Mouse (Mus musculus) cerebellum, adult 9-11 months (tissue): ENCODE data around the gene Dok1.
A peak's percentile ranks its signal among the peaks of the same experiment; 100 is the strongest.

Experiments
- DNase-seq: peaks from one replicate; pipeline ENCODE4 v3.0.0; 2022

Dok1 gene

DNA sequence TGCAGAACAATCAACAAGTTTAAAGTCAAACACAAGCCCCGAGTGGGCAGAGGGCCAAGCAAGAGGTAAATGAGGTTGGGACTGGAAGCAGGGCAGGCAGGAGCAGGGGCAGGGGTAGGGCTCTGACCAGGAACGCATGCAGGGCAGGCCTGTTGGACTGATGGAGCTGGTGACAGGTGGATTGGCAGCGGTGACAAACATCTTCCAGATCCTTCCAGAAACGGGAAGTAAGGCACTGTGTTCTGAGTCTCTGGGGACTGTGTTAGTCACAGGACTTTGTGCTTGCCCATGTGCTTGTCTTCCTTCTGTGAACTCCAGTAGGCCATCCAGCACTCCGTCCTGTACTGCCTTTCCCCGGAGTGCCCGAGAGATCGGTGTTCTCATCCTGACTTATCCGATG lies 11.5 kb upstream of the Dok1 start:
- no peak for DNase-seq

DNA sequence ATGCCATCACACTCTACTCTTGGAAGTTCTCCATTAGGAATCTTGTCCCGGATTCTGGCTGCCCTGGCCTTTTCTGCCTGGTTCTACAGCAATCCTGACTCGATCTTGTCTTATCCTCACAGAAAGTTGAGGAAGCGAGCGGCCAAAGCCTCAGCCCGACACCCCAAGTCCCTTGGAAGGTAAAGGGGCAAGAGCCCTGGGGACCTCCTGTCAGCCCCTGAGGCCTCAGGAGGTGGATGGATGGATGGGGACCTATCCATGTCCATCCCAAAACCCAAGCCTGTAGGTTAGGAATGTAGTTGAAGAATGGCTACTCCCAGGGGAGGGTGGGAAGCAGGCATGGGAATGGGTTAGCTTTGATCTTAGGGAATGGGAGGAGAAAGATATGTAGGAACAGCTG lies 10.7 kb upstream of the Dok1 start:
- no peak for DNase-seq

DNA sequence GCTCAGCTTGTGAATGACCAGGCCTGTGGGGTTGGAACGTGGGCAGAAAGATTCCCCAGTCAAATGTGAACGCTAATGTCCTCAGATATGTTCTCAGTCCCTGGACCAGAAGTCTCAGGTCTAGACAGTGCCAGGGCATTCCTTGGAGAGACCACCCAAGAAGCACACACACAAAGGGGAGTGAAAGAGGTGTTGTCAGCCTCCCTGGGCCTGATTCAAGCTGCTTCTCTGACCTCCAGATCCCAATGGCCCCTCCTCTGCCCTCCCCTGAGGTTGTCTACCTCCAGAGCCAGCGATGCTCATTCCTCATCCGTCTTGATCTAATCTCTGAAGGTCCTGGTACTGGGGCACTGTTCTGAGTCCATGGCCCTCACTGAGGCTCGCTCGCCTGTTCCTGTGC lies 10.3 kb upstream of the Dok1 start:
- DNase-seq = no peak

DNA sequence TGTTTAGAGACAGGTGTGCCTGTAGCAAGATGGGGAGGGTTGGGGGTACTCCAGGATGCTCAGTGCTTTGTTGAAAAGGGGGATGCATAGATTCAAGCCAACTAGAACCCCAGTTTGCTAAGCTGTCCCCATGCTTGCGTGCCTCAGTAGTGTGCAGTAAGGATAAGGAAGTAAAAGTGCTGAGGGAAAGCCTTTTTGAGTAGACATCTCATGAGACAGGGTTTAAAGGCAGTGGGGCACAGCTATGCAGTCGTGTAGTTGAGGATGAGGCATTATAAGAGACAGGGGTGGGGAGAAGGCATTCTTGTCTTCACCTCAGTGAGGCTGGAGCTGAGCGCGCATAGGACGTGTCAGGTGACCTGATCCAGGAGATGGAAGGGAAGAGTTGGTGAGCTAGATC lies 7.3 kb upstream of the Dok1 start:
- DNase-seq = no peak

DNA sequence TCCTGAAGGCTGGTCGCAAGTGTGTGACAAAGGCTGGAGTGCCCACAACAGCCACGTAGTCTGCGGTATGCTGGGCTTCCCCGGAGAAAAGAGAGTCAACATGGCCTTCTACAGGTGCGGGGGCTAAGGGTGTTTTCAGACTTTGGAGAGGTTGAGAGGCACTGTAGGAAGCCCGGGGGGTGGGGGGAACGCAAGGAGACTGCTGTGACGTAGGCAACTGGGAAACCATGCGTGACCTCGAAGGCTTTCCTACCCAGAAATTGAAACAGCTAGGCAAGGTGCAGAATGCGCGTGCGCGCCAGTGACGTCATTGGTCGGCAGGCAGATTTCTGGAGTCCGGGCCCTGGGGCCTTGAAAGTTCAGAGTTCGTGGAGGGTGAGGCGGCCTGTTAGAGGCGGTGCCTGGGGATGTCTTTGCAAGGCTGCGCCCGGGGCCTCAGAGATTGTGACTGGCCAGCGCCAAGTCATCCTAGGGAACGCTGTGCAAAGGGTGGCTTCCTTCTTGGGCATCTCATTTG lies 5.3 kb upstream of the Dok1 start:
- peak; percentile 85 for DNase-seq

DNA sequence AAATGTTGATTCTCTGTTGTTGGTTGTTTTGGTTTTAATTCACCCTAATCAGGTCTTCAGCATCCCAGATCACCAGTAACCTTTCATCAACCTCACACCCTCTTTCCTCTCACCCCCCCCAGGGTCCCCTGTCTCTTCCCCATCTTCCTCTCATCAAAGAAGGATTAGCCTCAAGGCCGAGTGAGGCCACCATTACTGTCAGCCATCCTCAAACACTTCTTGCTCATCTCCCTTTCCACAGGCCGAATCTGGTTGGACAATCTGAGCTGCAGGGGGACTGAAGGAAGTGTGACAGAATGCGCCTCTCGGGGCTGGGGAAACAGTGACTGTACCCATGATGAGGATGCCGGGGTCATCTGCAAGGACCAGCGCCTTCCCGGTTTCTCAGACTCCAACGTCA lies 3.9 kb upstream of the Dok1 start:
- DNase-seq = no peak

DNA sequence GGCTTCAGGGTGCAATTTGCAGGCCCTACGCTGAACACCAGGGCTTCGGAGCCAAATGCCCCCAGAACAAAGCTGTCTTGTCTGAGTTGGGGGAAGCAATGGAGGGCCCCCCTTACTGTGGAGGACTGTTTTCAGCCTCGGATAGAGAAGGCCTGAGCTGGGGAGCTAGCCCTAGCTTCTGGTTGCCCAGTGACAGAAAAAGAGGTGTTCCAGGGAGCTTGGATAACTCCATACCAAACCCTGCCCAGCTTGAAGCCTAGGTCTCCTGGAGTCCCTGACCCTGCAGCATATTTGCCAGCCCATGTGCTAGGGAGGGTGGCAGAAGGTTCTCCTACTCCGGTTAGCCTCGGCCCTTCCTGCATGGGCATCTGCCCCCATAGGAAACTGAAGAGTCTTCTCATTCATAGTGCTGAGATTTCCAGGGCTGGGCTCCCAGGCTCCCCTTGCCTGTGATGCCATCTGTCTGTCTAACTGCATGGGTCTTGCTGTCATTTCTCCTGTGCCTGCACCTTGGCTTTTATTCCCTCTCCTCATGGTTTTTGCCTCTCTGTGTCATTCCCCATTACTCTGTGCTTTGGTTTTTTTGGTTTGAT lies 1.3 kb upstream of the Dok1 start:
- no peak for DNase-seq

DNA sequence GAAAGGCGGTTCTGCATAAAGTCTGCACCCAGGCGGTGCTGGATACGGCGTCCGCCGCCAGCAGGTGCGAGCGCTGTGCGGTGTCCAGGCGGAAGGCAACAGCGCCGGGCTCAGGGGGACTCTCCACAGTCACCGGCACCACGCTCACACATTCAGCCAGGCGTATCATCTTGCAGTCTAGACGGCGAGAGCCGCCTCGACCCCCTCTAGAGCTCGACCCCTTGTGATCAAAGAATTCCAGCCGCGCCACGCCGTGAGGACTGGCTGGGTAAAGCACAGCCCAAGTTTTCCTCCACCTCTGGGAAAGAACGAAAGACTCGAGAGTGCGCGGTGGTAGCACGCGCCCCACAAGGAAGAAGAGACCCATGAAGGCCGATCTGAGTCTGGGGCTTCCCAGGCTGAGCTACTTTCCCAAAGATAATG lies 491 bp downstream of the Dok1 start:
- DNase-seq = no peak

DNA sequence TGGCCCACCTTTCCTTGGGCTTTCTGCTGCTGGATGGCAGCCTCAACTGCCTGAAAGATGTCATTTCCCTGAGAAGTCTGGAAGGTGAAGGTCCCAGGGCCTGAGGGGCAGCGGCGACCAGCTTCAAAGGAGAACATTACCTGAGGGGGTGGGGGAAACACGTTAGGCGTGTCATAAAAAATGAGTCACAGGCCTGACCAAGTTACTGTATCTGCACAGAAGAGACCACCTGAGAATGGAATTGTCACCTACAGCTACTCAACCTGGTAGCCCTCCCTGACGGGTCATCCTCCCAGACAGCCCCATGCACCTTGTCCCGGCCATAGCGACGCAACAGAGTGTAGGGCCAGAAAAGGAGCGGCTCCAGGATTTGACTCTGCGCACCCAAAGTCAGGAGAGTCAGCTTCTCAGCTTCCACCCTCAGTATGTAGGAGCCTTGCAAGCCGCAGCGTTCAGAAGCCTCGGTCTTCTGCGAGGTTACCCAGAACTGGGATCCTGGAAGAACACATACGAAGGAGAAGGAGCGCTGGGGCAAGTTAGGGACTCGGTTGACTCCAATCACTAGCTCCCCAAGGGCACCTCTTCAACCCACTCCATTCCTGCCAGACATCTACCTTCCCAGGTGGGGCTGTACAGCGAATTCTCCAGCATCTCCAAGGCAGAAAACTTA lies 1.2 kb downstream of the Dok1 start:
- no peak for DNase-seq

DNA sequence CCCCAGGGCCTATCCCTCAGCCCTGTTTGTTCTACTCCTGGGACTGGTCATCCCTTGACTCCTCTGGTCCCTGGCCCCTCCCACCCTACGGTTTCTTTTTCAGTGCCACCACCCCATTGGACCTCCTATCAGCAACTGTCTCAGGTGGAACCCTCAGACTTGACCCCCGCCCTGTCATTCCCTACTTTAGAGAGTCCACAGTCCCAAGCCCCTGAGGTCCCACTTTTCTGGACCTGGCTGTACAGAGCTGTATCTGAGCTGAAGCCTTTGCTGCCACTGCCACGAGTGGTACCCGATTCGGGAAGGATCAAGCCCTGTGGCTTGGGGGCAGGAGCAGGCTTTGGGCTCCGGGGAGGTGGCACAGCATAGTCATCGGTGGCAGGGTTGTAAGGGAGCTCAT lies 2.2 kb downstream of the Dok1 start:
- no peak for DNase-seq

DNA sequence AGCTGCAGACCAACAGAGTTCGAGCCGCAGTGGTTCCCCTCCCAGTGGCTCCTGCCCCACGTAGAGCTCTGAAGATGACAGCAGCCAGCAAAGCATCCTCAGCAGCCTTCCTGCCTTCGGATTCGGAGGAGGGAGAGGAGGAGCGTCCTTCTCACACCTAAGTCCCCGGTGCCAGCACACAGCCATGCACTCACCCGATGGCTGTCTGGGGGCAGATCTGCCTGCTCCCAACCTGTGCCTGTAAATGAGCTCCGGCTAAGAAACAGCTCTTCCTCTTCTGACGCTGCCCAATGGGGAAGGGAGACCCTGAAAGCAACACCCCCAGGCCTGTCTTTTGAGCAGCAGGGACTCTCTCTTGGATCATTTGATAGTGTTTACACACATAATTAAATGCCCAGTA lies 3.5 kb downstream of the Dok1 start:
- no peak for DNase-seq

DNA sequence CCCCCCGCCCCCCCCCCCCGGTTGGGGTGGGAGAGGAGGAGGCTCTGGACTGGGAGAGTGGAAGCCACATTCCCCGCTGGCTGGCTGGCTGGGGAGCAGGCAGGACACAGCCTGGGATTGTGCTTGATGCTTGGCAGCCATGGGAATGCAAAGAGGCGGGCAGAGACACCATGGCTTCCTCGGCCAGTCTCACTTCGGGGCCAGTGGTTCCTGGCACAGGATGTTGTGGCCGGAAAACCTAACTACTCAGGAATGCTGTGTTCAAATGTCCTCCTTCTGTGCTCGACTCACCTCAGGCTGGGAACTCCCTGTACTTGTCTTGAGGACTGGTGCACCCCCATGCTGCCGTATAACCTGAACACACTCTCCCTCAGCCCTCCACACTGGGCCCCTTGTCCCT lies 5.6 kb downstream of the Dok1 start:
- DNase-seq = no peak

DNA sequence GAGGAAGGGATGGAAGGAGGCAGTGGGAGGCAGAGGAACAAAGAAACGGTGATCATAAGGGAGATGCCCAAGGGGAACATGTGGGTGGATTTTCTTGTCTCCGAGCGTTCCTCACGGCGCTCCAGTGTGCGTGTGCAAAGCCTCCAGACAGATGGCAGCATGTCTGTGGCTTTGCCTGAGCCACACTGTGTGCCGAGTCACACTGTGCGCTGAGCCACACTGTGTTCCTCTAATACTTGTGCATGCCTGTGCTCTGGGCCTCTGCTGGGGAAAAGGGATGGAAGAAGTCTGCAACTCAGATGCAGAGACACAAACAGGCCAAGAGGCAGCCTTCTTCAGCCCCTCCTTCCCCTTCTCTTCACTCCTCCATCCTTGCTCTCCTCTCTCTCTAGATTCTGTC lies 6.0 kb downstream of the Dok1 start:
- no peak for DNase-seq

DNA sequence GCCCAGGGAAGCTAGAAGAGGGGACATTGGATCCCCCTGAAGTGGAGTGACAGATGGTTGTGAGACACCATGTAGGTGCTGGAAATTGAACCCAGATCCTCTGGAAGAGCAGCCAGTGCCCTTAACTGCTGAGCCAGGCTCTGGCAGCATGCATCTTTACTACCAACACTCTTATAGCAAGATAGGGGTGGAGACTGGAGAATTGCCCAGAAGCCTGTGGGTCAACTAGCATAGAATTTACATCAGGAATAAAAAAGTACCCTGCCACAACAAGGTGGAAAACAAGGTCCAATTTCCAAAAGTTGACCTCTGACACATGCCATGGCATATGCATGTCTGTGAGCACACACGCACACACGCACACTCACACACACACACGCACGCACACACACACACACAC lies 8.1 kb downstream of the Dok1 start:
- DNase-seq = no peak

DNA sequence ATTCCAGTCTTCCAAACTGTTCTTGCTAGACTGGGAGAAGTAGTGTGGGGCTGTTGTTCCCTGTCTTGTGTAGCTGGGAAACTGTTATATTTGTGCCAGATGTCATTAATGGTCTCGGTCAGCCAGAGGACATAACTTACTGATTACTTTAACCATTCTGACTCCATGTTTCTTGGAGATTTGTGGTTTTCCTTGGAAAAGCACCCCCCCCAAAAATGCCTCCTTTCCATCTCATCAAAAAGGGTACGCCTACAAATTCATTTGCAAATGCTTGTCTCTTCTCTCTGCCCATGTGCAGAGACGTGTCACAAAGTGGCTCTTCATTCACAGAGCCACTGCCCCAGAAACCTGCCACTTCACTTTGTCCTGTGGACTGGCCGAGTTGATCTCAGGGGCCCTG lies 8.8 kb downstream of the Dok1 start:
- no peak for DNase-seq

DNA sequence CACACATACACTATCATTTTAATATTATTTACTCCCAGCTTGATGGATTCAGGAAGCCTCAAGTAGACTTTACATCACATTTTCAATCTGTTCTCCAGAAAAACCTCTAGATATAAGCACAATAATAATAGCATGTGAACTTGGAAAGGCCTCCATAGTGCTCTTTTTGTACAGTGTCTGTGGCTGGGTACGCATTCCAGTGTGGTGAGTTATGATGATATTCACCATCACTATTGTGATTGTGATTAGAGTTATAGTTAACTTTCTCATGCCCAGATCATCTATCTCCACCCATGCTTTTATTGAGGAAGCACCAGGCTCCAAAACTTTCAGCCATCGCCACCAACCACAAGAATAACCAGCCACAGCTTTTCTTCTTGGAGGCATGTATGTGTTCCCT lies 9.5 kb downstream of the Dok1 start:
- DNase-seq = no peak

DNA sequence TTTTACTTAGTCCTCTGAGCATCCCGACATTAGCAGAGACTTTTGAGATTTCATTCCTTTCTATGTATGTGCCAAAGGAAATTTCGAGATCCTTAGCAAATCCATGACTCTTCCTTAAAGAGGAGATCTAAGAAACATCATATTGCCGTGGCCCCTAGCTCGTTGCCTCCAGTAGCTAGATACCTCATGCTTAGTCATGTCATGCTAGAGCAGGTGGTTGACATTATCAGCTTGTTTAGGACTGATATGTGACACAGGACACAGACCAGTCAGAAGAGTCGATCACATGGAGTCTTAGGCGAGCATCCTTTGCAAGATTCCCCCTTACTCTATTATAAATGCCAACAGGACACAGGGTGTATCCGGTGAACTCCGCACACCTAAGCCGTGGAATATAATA lies 10.3 kb downstream of the Dok1 start:
- DNase-seq = no peak

DNA sequence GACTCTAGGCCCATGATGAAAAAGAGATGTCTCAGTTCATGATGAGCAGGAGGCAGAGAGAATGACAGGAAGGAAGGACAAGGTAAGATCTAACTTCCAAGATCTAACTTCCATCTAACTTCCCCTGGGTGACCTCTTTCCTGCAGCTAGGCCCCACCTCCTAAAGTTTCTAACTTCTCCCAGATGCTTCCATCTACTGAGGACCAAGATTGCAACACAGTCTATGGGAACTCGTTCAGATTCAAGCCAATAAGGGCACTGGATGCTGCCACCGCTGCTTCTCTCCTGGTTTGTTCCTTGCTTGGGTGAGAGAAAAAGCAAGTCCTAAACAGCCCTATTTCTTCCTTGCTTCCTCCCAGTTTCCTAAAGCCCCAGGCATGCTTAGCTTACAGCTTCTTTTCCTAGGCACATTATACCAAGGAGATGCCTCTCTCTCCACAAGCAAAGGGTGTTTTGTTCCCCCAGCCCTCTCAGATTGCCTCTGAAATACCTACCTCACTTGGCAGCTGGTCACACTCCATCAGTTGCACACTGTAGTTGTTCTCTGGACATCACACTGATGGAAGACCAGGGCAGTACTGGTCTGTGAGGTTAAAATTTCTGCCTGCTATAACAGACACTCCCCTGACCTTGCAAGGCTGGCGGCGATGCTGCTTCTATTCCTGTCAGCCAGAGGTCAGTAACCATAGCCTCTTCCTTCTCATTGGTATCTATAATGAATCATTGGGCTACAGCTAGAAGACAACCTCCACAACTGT lies 12.3 kb downstream of the Dok1 start:
- DNase-seq = no peak

DNA sequence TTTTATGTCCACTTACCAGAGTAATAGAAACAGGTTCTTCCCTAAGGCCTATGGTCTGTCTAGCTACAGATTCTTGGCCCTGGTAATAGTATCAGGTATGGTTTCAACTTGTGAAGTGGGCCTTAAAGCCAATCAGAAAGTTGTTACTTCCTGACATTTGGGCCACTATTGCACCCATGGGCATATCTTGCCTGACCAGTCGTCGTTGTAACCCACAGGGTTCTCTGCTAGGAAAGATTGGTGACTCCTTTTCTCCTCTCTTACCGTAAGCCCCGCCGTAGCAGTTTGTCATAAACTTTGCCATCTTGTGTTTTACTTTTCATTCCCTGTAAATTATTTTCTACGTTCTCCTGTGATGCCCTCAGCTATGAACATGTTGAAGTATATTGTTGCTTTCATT lies 13.2 kb downstream of the Dok1 start:
- DNase-seq = no peak

DNA sequence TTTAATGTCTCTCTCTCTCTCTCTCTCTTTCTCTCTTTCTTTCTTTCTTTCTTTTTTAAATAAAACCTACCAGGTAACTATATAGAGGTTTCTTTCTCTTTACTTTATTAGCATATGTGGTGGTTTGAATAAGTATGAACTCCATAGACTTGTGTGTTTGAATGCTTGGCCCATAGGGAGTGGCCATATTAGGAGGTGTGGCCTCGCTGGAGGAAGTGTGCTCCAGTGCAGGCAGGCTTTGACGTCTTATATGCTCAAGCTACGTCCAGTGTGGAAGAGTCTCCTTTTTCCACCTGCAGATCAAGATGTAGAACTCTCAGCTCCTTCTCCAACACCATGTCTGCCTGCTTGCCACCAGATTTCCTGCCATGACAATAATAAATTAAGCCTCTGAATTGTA lies 14.2 kb downstream of the Dok1 start:
- DNase-seq = no peak

DNA sequence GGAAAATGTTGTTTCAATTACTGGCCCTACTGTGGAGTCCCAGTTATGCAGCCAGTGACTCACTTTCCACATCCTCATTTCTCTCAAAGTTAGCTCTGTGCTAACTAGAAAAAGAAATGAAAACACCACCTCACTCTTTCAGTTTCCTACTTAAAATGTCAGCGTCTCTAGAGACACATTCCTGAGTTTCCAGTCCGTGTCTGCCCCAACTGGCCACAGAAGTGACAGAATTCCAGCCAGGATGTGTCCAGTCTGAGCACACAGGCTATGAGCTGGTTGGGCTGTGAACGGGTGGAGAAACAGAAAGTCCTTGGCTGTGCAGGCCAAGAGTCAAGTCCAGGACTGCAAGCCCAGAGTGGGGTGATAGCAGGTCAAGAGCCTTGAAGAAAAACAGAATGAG lies 16.1 kb downstream of the Dok1 start:
- DNase-seq = no peak

DNA sequence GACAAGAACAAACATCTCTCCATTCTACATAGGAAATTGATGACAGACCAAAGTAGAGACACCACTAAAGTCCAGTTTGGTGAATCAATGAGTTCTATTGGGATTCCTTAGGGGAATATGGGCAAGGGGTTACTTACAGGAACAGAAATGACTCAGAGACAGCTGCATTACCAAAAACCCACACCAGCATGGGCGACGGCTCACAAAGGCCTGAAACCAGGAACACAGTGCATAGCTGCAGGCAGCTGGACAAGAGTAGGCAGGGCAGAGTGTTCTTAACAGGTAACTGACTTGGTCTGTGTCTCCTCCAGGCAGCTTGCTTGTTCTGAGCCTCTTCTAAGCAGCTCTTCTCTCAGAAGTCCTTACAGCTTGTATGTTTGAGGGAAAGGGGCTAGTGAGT lies 17.5 kb downstream of the Dok1 start:
- no peak for DNase-seq

DNA sequence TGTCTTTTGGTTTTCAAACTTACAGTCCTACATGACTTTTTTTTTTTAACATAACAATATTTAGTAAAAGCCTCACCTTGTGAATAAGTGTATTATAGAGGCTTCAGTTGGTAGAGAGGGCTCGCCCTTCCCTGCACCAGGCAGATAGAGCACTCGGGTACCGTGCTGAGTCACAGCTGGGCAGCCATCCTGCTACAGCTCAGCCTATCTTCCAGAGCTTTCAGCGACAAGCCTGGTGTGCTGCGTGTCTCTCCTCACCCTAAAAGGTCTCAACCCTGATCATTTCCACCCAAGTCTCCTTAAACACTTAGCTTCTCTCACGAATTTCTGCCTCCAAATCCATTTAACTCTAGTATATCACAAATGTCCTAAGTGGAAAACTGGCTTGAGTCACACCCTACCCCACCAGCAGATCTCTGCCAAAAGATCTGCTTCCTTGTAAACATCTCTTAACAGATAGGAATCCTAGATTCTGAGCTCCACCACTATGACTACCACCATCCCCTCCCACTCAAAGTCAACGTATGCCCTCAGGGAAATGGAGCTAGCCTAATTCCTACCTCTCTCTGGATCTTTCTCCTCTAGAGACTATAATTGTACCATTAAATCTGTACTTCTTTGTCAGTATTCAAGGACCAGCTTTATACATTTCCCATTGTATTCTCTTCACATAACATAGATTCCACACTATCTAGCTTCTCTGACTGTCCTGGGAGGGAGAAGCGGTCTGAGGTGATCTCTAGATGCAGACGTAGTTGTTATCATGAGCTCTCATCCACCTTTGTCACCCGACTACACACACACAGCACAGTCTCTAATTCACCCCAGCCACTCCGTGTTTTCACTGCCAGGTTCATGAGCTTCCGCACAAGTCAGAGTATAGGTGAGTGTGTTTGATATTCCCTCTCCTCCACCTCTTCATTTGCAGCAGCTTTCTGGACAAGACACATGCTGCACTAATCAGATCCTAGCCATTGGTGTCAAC lies 18.5 kb downstream of the Dok1 start:
- no peak for DNase-seq
